Mouse (Mus musculus): ENCODE measurements at regions not wholly inside any gene's neighbourhood (a gene's known extent, or its start where the extent isn't known, plus 50 kb on each side); places are given as distances from the start of the nearest gene placed in this dataset.

GRCm38 (mm10) chr7:40663781-40664180 lies 234.3 kb upstream of the Vstm2b start:
- intact Hi-C loops (cut with DNase I) = no loop called here

- intact Hi-C loops (cut with DNase I) = no loop called here
These were observed 231.5 kb upstream of the Vstm2b start for GRCm38 (mm10) chr7:40666625-40667024.

DNA sequence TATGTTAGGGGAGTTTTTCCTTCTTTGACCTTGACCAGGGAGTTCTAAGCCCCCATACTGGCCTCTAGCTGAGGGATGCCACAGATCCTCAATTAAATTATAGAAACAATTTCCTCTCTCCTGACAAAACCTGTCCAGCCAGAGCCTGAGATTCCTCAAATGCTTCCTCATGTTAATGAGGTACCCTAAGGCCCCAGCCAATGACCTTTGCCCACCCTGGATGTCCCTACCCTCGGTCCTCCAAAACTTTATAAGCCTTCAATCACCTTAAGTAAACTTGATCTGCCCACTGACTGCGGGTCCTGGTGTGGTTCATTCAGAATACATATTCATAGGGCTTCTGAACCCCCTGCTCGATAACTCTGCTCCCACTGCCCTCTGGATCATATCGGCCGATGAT lies 227.7 kb upstream of the Vstm2b start:
- intact Hi-C loops (cut with DNase I) = no loop called here

DNA sequence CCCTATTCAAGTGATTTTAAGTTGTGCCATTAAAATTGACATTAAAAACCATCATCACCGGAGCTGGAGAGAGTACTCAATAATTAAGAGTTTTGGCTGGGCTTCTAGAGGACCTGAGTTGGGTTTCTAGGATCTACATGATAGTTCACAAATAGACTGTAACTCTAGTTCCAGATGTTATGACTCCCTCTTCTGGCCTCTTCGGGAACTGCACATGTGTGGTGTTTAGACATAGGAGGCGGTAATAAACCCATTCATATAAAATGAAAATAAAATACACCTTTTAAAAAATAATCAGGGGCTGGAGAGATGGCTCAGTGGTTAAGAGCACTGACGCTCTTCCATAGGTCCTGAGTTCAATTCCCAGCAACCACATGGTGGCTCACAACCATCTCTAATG lies 227.1 kb upstream of the Vstm2b start:
- intact Hi-C loops (cut with DNase I) = no loop called here

GRCm38 (mm10) chr7:40672348-40672747 lies 225.8 kb upstream of the Vstm2b start:
- intact Hi-C loops (cut with DNase I) = no loop called here

- intact Hi-C loops (cut with DNase I) = no loop called here
These were observed 223.7 kb upstream of the Vstm2b start for GRCm38 (mm10) chr7:40674397-40674796.

GRCm38 (mm10) chr7:40677601-40678000 lies 220.5 kb upstream of the Vstm2b start:
- intact Hi-C loops (cut with DNase I) = no loop called here

- intact Hi-C loops (cut with DNase I) = loop anchor here (10.0 kb wide), 1 partner anchor 366 kb away; no protein-coding TSS in a partner anchor
These were observed 217.6 kb upstream of the Vstm2b start for GRCm38 (mm10) chr7:40680567-40680966.

DNA sequence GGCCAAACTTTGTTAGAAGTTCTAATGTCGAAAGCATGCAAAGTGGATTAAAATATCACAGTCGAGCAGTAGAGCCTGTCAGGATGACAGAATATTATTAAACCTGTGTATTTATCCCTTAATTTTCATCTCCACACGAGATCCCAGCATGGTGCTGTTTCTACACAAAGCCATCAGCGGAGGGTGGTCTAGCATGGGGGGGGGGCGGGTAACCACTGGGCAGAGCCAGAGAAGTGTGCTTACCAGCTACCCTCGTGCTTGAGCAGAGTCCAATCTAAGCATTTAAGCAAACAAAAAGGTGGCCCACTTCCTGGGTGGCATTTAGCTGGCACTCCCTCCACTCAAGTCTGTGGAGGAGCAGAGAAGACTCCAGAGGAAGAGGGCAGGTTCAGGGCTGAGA lies 217.1 kb upstream of the Vstm2b start:
- intact Hi-C loops (cut with DNase I) = loop anchor here (10.0 kb wide), 1 partner anchor 366 kb away; no protein-coding TSS in a partner anchor

DNA sequence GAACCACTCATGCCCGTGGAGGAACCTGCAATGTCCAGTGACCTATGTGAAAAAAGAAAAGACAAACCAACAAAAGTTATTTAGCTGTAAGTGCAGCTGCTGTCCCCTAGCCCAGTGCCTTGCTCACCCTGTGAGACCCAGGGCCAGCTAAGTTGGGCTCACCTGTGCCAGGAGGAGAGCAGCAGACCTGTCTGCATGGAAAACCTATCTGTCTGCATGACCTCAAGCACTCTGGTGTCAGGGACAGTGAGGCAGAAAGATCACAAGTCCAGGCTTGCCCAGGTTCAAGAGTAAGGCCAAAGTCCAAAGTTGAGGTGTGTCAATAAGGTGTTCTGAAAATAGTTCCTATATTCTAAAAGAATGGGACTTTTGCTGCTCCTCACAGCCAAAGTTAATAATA lies 215.0 kb upstream of the Vstm2b start:
- intact Hi-C loops (cut with DNase I) = loop anchor here (10.0 kb wide), 1 partner anchor 368 kb away; no protein-coding TSS in a partner anchor

DNA sequence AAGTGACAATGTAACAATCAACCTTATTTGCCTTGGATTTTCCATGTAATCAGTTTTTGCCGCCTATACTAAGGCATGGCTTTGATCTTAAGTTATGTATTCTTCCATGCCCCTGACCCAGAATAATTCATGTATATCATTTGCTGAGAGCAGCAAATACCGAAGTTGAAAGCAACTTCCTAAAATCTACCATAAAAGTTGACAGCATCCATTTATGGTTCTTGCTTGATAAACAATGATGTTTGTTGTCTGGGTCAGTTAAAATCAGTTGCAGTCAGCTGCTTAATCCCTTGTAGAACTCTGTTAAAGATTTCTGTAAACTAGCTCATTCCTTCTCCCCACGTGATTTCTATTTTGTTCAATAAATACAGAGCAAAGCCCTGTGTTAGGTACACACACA lies 214.5 kb upstream of the Vstm2b start:
- intact Hi-C loops (cut with DNase I) = loop anchor here (10.0 kb wide), 1 partner anchor 369 kb away; no protein-coding TSS in a partner anchor

DNA sequence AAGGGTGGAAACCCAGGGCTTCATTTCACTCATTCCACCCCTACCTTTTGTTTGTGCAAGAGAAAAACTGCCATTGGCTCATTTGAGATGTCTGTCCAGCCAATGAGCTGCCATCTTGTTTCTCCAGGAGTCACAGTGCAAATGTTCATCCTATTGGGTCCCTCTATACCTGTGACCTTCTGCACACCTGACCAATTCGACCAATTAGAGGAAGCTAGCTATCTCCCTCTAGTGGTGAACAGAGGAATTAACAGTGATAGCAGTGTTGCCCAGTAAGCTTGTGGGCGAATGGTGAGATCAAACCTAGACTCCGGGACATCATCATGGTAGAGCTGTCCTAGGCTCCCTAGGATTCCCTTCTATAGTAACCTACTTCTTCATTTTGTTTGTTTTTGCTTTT lies 211.1 kb upstream of the Vstm2b start:
- intact Hi-C loops (cut with DNase I) = loop anchor here (10.0 kb wide), 1 partner anchor 372 kb away; no protein-coding TSS in a partner anchor

DNA sequence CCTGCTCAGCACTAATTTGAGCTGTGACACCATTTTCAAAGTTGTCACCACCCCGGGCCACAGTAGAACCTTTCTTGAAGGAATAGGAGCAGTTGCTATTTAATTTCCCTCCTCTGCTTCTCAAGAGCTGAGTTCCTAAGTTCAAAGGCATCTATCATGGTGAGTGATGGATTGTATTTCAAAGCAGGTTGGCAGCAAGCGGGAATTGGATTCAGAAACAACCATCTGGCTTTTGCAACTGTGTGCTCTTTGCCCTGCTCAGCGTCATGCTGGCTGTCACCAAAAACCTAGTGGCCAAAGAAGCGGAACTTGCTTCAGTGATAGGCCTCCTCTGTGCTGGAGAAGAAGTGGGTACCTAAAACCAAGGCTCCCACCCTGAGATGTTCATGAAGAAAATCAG lies 209.6 kb upstream of the Vstm2b start:
- intact Hi-C loops (cut with DNase I) = loop anchor here (10.0 kb wide), 1 partner anchor 374 kb away; no protein-coding TSS in a partner anchor

GRCm38 (mm10) chr7:40693755-40694154 lies 204.4 kb upstream of the Vstm2b start:
- intact Hi-C loops (cut with DNase I) = no loop called here

DNA sequence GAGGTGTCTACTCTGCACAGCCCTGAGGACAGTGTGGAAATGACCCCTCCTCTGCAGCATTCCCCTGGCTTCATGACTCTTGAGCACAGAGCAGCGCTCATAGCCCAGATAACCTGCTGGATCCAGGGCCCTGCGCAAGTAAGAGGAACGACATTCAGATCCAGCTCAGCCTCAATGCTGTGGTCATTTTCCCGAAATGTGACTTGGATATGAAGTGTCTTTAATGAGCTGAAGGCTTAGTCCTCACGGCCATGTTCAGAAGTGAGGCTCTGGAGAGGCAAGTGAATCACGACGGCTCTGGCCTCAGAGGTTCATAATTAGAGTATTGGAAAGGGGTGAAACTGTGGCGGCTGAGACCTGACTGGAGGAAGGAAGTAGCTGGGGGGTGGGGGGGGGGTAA lies 200.6 kb upstream of the Vstm2b start:
- intact Hi-C loops (cut with DNase I) = no loop called here

GRCm38 (mm10) chr7:40698309-40698708 lies 199.8 kb upstream of the Vstm2b start:
- intact Hi-C loops (cut with DNase I) = no loop called here

GRCm38 (mm10) chr7:40699633-40700032 lies 198.5 kb upstream of the Vstm2b start:
- intact Hi-C loops (cut with DNase I) = no loop called here

DNA sequence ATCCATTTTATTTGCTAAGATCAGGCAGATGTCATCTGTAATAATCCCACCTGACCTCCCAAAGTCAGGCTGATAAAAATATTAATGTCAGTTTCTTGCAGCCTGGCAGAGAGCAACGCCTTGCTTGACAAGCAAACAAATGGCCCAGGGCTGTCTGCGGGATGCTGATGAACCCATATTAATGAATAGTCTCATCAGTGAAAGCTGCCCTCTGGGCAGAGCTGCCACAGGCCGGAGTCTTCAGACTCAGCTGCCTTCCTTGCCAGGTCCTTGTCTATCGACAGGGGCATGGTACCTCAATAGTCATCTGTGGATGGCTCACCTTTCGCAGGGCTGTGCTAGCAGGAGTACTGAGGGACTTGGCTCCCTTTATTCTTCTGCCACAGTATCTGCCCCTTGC lies 197.5 kb upstream of the Vstm2b start:
- intact Hi-C loops (cut with DNase I) = no loop called here

- intact Hi-C loops (cut with DNase I) = no loop called here
These were observed 195.7 kb upstream of the Vstm2b start for GRCm38 (mm10) chr7:40702191-40703045.

DNA sequence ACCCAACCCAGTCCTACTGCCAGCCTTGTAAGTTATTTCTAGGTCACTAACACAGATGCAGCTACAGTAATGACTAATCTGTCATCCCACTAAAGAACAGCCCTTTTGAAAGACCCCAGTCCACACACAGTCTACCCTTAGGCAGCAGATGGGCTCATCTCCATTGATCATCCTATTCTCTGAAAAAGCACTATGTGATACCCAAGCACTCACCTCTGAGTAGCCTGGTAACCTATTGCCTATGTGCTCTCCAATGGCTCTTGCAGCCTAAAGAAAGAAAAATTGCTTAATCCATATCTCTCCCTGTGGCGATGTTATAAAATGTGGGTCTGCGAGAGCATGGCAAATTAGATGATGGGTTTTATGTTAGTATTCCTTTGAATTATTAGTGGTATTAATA lies 189.9 kb upstream of the Vstm2b start:
- intact Hi-C loops (cut with DNase I) = no loop called here

DNA sequence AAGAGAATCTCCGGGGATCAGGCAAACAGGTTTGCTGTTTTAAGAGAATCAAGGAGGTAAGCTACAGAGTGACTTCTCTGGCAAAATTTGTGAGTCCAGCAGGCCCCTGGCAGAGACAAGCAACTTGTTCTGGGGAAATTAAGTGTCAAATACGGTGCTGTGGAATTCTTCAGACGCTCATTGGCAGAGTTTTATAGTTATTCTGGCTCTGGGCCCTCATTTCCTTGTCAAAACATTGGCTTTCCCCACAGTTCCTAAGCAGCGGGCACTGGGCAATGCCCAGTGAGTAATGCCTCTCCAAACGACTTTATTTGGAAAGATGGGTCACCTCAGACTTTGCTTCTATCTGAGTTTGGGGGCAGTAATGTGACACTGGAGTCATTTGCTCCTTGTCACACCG lies 180.1 kb upstream of the Vstm2b start:
- intact Hi-C loops (cut with DNase I) = no loop called here

DNA sequence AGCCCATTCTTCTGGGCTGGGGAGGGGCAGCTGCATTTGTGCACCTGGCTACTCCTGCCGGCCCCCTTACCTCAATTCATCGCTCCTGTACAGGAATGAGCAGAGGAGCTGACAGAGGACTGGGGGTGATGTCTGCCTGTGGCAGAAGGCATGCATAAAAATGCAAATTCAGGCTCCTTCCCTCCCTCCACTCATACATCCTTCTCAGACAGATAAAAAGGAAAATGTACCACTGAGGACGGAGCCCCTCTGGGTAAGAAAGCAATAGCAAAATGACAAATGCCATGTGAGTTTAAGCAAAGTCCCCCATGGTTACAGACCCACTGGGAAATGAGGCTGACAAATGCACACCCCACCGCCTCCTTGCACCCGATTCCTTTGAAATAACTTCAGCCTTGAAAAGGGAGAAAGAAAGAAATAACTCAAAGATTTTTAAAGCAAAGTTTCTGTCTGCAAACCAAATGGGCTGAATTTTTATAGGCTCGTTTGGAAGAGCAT lies 161.1 kb upstream of the Vstm2b start:
- intact Hi-C loops (cut with DNase I) = no loop called here

DNA sequence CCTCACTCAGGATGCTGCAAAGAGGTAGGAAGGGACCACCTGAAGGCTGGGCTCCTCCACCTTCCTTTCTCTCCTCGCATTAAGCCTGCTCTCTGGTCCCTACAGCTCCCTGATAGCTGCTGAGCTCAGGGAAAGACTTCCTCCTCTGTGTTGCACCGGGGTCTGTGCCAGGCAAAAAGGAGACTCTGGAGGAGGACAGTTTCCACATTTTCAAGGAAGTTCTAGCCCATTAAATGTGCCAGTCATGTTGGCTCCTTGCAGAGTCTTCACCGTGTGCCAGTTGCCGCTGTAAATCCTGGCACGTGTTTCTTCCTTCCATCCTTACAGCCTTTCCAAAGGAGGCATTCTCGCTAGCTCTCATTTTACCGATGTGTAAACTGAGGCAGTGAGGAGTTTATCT lies 160.6 kb upstream of the Vstm2b start:
- intact Hi-C loops (cut with DNase I) = no loop called here
